Mouse (Mus musculus) gonadal fat pad, adult 2 months (tissue): ENCODE data around the gene Coro2a. TPM values are rescaled to one million over a fixed set of nuclear protein-coding genes. Genes with fewer than 3 reads are reported as not detected.
"Not testable (repeated sequence)": the region's sequence is repeated elsewhere in the genome, so short reads cannot be mapped to it uniquely, and the experiment has no call there.

ENCODE experiments used
- DNase-seq: peaks from one replicate; pipeline ENCODE4 v3.0.0-alpha.2; 2012; ENCODE audit warnings: low read depth
- polyA plus RNA-seq: library from polyadenylated mRNA; depleted of rRNA; stranded (reverse); fragments of >200 nt; gene quantifications from 2 replicates; pipeline ENCODE4 v1.2.3, GENCODE M21; 2012

Coro2a gene
- polyA plus RNA-seq, 1 experiment: 73.7 TPM

- no peak for DNase-seq
These were observed 11.6 kb upstream of the Coro2a start for GRCm38 (mm10) chr4:46613618-46614017.

GRCm38 (mm10) chr4:46611181-46611580 is 9.2 kb upstream of the Coro2a start:
- no peak for DNase-seq

GRCm38 (mm10) chr4:46607601-46608000 is 5.6 kb upstream of the Coro2a start:
- no peak for DNase-seq

- no peak for DNase-seq
These were observed 3.4 kb upstream of the Coro2a start for GRCm38 (mm10) chr4:46605451-46605850.

GRCm38 (mm10) chr4:46602704-46603103 is 702 bp upstream of the Coro2a start:
- no peak for DNase-seq

- no peak for DNase-seq
These were observed 651 bp downstream of the Coro2a start for GRCm38 (mm10) chr4:46601258-46601843.

GRCm38 (mm10) chr4:46600473-46601257 is 1.3 kb downstream of the Coro2a start:
- no peak for DNase-seq

- not testable (repeated sequence) for DNase-seq
These were observed 2.4 kb downstream of the Coro2a start for GRCm38 (mm10) chr4:46599609-46600008.

GRCm38 (mm10) chr4:46598981-46599380 is 3.0 kb downstream of the Coro2a start:
- DNase-seq: no peak

GRCm38 (mm10) chr4:46598111-46598510 is 3.9 kb downstream of the Coro2a start:
- no peak for DNase-seq

- DNase-seq: no peak
These were observed 4.6 kb downstream of the Coro2a start for GRCm38 (mm10) chr4:46597286-46597961.

- DNase-seq: no peak
These were observed 5.6 kb downstream of the Coro2a start for GRCm38 (mm10) chr4:46596398-46596797.

GRCm38 (mm10) chr4:46594131-46594530 is 7.9 kb downstream of the Coro2a start:
- DNase-seq: no peak

- no peak for DNase-seq
These were observed 8.5 kb downstream of the Coro2a start for GRCm38 (mm10) chr4:46593472-46593871.

GRCm38 (mm10) chr4:46591833-46592520 is 10.0 kb downstream of the Coro2a start:
- no peak for DNase-seq

GRCm38 (mm10) chr4:46590810-46591209 is 11.2 kb downstream of the Coro2a start:
- no peak for DNase-seq

- no peak for DNase-seq
These were observed 11.9 kb downstream of the Coro2a start for GRCm38 (mm10) chr4:46589946-46590684.

GRCm38 (mm10) chr4:46589151-46589550 is 12.9 kb downstream of the Coro2a start:
- DNase-seq: no peak

GRCm38 (mm10) chr4:46586473-46586872 is 15.5 kb downstream of the Coro2a start:
- no peak for DNase-seq

- no peak for DNase-seq
These were observed 16.2 kb downstream of the Coro2a start for GRCm38 (mm10) chr4:46585811-46586190.

- DNase-seq: no peak
These were observed 16.8 kb downstream of the Coro2a start for GRCm38 (mm10) chr4:46585041-46585810.
